Mouse (Mus musculus): ENCODE results near the gene Aox1.

DNA sequence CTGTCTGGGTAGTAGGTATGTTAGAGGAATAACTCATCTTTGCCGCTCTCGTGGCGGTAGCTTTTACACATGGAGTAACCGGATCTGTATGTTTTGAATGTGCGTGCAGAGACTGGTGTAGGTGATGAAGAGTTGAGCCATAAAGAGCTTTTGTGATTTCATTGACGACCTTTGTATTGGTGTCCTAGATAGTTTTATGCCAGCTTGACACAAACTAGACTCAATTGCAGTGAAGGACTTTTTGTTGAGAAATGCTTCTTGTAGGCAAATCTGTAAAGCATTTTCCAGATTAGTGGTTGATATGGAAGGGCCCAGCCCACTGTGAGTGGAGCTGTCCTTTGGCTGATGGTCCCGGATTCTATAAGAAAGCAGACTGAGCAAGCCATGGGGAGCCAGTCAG, 10.9 kb upstream of the Aox1 start, which contains the start of gene Kctd18:
- TF ChIP-seq CTCF (IDR thresholded peaks at IDR 0.05), result no peak
- no peak for TF ChIP-seq EP300 (IDR thresholded peaks at IDR 0.05)

Measured in lung, postnatal 0 days (tissue).